Mouse (Mus musculus) G1E (cell line): ENCODE measurements around the gene Ipo13.

Source experiments
- CTCF ChIP-seq: IDR thresholded peaks from 2 replicates; pipeline ENCODE4 v1.5.1; 2012; ENCODE audit warnings: low read depth, low read length, inconsistent platforms, mixed read lengths
- GATA1 ChIP-seq: IDR thresholded peaks from 2 replicates; pipeline ENCODE4 v1.6.1; 2012; ENCODE audit warnings: borderline replicate concordance, low read length, inconsistent platforms, mixed read lengths
- GATA2 ChIP-seq: IDR thresholded peaks from 2 replicates; pipeline ENCODE4 v1.6.1; 2012; ENCODE audit warnings: low read depth, low read length, inconsistent platforms, borderline replicate concordance

DNA sequence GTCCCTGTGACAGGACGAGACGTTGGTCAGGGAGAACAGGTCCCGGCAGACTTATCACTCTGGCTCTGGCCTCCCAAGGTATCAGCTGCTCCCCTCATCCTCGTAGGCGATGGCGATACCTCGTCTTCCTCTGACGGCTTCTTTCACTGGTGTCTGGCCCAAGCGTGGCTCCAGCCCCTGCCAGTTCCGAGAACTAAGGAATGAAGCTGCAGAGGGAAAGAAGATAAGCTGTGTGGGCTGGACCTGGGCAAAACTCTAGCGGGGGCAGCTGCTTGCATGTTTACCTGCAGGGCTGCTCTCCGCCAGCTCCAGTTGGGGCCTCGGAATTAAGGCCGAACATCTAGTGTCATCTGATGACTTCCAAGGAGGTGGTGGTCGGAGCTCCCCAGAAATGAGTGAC, 25.3 kb downstream of the Ipo13 start:
- TF ChIP-seq CTCF (no peak), GATA1 (no peak), GATA2 (no peak)
